Mouse (Mus musculus): ENCODE measurements at regions not wholly inside any gene's neighbourhood (a gene's known extent, or its start where the extent isn't known, plus 50 kb on each side); places are given as distances from the start of the nearest gene placed in this dataset.

- no peak for DNase-seq (ENCODE audit: extremely low spot score, low spot score)
- Histone ChIP-seq H3K4me3 (no peak overlapping the region), H3K27ac (no peak overlapping the region), H3K36me3 (replicated peaks) (no peaks in the 10 kb centered on the region), H3K4me1 (no peaks in the 10 kb centered on the region), H3K27me3 (ENCODE audit: poor library complexity, severe bottlenecking) (no peaks in the 10 kb centered on the region), H3K9me3 (no peaks in the 10 kb centered on the region)
- 95% methylated on average over 2 of the region's 2 CpGs for WGBS
Observed at GRCm38 (mm10) chr12:45656574-45656973, 582.1 kb upstream of the Stxbp6 start.

- no peaks in the 10 kb centered on the region for H3K4me1 ChIP-seq
- DNase-seq (ENCODE audit: extremely low spot score, low spot score): no peak
- 93% methylated on average over 4 of the region's 4 CpGs for WGBS
- H3K36me3 ChIP-seq (replicated peaks): no peaks in the 10 kb centered on the region
- no peaks in the 10 kb centered on the region for H3K9me3 ChIP-seq
- no peak overlapping the region for H3K4me3 ChIP-seq
- H3K27ac ChIP-seq: no peak overlapping the region
- H3K27me3 ChIP-seq (ENCODE audit: poor library complexity, severe bottlenecking): no peaks in the 10 kb centered on the region
Observed at GRCm38 (mm10) chr12:45648654-45649053, 574.1 kb upstream of the Stxbp6 start.

GRCm38 (mm10) chr12:45644180-45644579 lies 569.7 kb upstream of the Stxbp6 start:
- H3K9me3 ChIP-seq: no peaks in the 10 kb centered on the region
- no peak overlapping the region for H3K4me3 ChIP-seq
- no peaks in the 10 kb centered on the region for H3K27me3 ChIP-seq (ENCODE audit: poor library complexity, severe bottlenecking)
- no peak for DNase-seq (ENCODE audit: extremely low spot score, low spot score)
- 85% methylated on average over 2 of the region's 2 CpGs for WGBS
- H3K27ac ChIP-seq: no peak overlapping the region
- no peaks in the 10 kb centered on the region for H3K4me1 ChIP-seq
- no peaks in the 10 kb centered on the region for H3K36me3 ChIP-seq (replicated peaks)

GRCm38 (mm10) chr12:45622830-45623229 lies 548.3 kb upstream of the Stxbp6 start:
- Histone ChIP-seq H3K36me3 (replicated peaks) (no peaks in the 10 kb centered on the region), H3K4me1 (no peaks in the 10 kb centered on the region), H3K27ac (no peak overlapping the region), H3K4me3 (no peak overlapping the region), H3K27me3 (ENCODE audit: poor library complexity, severe bottlenecking) (0 out of 2 replicates have a peak, but pooled peaks cover 6% of the 10 kb centered on the region), H3K9me3 (no peaks in the 10 kb centered on the region)
- 83% methylated on average over 1 of the region's 1 CpGs for WGBS
- no peak for DNase-seq (ENCODE audit: extremely low spot score, low spot score)

GRCm38 (mm10) chr12:45620056-45620455 lies 545.5 kb upstream of the Stxbp6 start:
- no peak for DNase-seq (ENCODE audit: extremely low spot score, low spot score)
- H3K27me3 ChIP-seq (ENCODE audit: poor library complexity, severe bottlenecking): peaks cover 28% of the 10 kb centered on the region
- H3K36me3 ChIP-seq (replicated peaks): no peaks in the 10 kb centered on the region
- no peak overlapping the region for H3K4me3 ChIP-seq
- H3K27ac ChIP-seq: no peak overlapping the region
- H3K4me1 ChIP-seq: peaks cover 2% of the 10 kb centered on the region
- H3K9me3 ChIP-seq: no peaks in the 10 kb centered on the region

- WGBS: 32% methylated on average over 1 of the region's 1 CpGs
- no peaks in the 10 kb centered on the region for H3K9me3 ChIP-seq
- H3K27me3 ChIP-seq (ENCODE audit: poor library complexity, severe bottlenecking): peaks cover 39% of the 10 kb centered on the region
- peaks cover 14% of the 10 kb centered on the region for H3K4me1 ChIP-seq
- H3K27ac ChIP-seq: no peak overlapping the region
- no peak for DNase-seq (ENCODE audit: extremely low spot score, low spot score)
- H3K36me3 ChIP-seq (replicated peaks): no peaks in the 10 kb centered on the region
- no peak overlapping the region for H3K4me3 ChIP-seq
Observed at GRCm38 (mm10) chr12:45614509-45615150, 540.1 kb upstream of the Stxbp6 start.

- Histone ChIP-seq H3K4me1 (peaks cover 14% of the 10 kb centered on the region), H3K27me3 (ENCODE audit: poor library complexity, severe bottlenecking) (peaks cover 39% of the 10 kb centered on the region), H3K36me3 (replicated peaks) (no peaks in the 10 kb centered on the region), H3K27ac (no peak overlapping the region), H3K4me3 (no peak overlapping the region), H3K9me3 (no peaks in the 10 kb centered on the region)
- no peak for DNase-seq (ENCODE audit: extremely low spot score, low spot score)
Observed at GRCm38 (mm10) chr12:45614074-45614473, 539.6 kb upstream of the Stxbp6 start.

- Histone ChIP-seq H3K27ac (no peak overlapping the region), H3K27me3 (ENCODE audit: poor library complexity, severe bottlenecking) (no peaks in the 10 kb centered on the region), H3K4me3 (no peak overlapping the region), H3K9me3 (no peaks in the 10 kb centered on the region), H3K4me1 (no peaks in the 10 kb centered on the region), H3K36me3 (replicated peaks) (no peaks in the 10 kb centered on the region)
- 84% methylated on average over 3 of the region's 3 CpGs for WGBS
- no peak for DNase-seq (ENCODE audit: extremely low spot score, low spot score)
Observed at GRCm38 (mm10) chr12:45599443-45599842, 524.9 kb upstream of the Stxbp6 start.

GRCm38 (mm10) chr12:45597904-45598570 lies 523.5 kb upstream of the Stxbp6 start:
- Histone ChIP-seq H3K27ac (no peak overlapping the region), H3K4me1 (no peaks in the 10 kb centered on the region), H3K27me3 (ENCODE audit: poor library complexity, severe bottlenecking) (no peaks in the 10 kb centered on the region), H3K9me3 (no peaks in the 10 kb centered on the region), H3K4me3 (no peak overlapping the region), H3K36me3 (replicated peaks) (no peaks in the 10 kb centered on the region)
- DNase-seq (ENCODE audit: extremely low spot score, low spot score): no peak
- 79% methylated on average over 4 of the region's 4 CpGs for WGBS

GRCm38 (mm10) chr12:45594689-45595088 lies 520.2 kb upstream of the Stxbp6 start:
- Histone ChIP-seq H3K4me3 (no peak overlapping the region), H3K9me3 (no peaks in the 10 kb centered on the region), H3K27ac (no peak overlapping the region), H3K36me3 (replicated peaks) (no peaks in the 10 kb centered on the region), H3K27me3 (ENCODE audit: poor library complexity, severe bottlenecking) (no peaks in the 10 kb centered on the region), H3K4me1 (no peaks in the 10 kb centered on the region)
- DNase-seq (ENCODE audit: extremely low spot score, low spot score): no peak
- WGBS: 94% methylated on average over 3 of the region's 3 CpGs

- H3K9me3 ChIP-seq: no peaks in the 10 kb centered on the region
- 95% methylated on average over 2 of the region's 2 CpGs for WGBS
- DNase-seq (ENCODE audit: extremely low spot score, low spot score): no peak
- no peaks in the 10 kb centered on the region for H3K4me1 ChIP-seq
- H3K36me3 ChIP-seq (replicated peaks): no peaks in the 10 kb centered on the region
- no peak overlapping the region for H3K4me3 ChIP-seq
- no peaks in the 10 kb centered on the region for H3K27me3 ChIP-seq (ENCODE audit: poor library complexity, severe bottlenecking)
- no peak overlapping the region for H3K27ac ChIP-seq
Observed at GRCm38 (mm10) chr12:45590191-45590590, 515.7 kb upstream of the Stxbp6 start.

- Histone ChIP-seq H3K27ac (no peak overlapping the region), H3K4me1 (no peaks in the 10 kb centered on the region), H3K27me3 (ENCODE audit: poor library complexity, severe bottlenecking) (no peaks in the 10 kb centered on the region), H3K36me3 (replicated peaks) (no peaks in the 10 kb centered on the region), H3K9me3 (no peaks in the 10 kb centered on the region), H3K4me3 (no peak overlapping the region)
- DNase-seq (ENCODE audit: extremely low spot score, low spot score): no peak
- 88% methylated on average over 4 of the region's 4 CpGs for WGBS
Observed at GRCm38 (mm10) chr12:45585763-45586162, 511.3 kb upstream of the Stxbp6 start.

GRCm38 (mm10) chr12:45563325-45564030 lies 489.0 kb upstream of the Stxbp6 start:
- no peak overlapping the region for H3K27ac ChIP-seq
- peaks cover 15% of the 10 kb centered on the region for H3K4me1 ChIP-seq
- H3K9me3 ChIP-seq: no peaks in the 10 kb centered on the region
- no peak for DNase-seq (ENCODE audit: extremely low spot score, low spot score)
- no peaks in the 10 kb centered on the region for H3K27me3 ChIP-seq (ENCODE audit: poor library complexity, severe bottlenecking)
- 79% methylated on average over 13 of the region's 13 CpGs for WGBS
- no peaks in the 10 kb centered on the region for H3K36me3 ChIP-seq (replicated peaks)
- H3K4me3 ChIP-seq: no peak overlapping the region
